Mouse (Mus musculus): ENCODE measurements around the gene Nln. TPM values are rescaled to one million over a fixed set of nuclear protein-coding genes. Genes with fewer than 3 reads are reported as not detected.

The Nln gene
- polyA plus RNA-seq (2012; ENCODE audit: insufficient read depth, insufficient read length, missing spikeins) = 18.7 and 26.0 TPM in 2 replicates

GRCm38 (mm10) chr13:104109288-104109815 is at the start of gene Nln, which contains the start of gene Sgtb:
Gene Nln, minus strand, starts transcription at chr13:104109614.
Gene Sgtb, plus strand, starts transcription at chr13:104109741.
- no peak for TF ChIP-seq CTCF (IDR thresholded peaks at IDR 0.05; ENCODE audit: low read depth, low read length)
- TF ChIP-seq POLR2A (IDR thresholded peaks at IDR 0.05; ENCODE audit: borderline replicate concordance, low read depth, low read length) = 0 out of 2 replicates have a peak, but pooled peaks have one; percentile 7
- Histone ChIP-seq H3K27ac (ENCODE audit: insufficient read depth, low read depth, low read length) (peak within 1 kb of the TSS; percentile 27), H3K4me1 (ENCODE audit: control insufficient read depth, insufficient read depth, low read length) (peaks cover 3% of the 10 kb centered on the region; the same call in 1 of the 2 replicates), H3K4me3 (ENCODE audit: insufficient read depth, low read length) (peak within 1 kb of the TSS; percentile 98)

DNA sequence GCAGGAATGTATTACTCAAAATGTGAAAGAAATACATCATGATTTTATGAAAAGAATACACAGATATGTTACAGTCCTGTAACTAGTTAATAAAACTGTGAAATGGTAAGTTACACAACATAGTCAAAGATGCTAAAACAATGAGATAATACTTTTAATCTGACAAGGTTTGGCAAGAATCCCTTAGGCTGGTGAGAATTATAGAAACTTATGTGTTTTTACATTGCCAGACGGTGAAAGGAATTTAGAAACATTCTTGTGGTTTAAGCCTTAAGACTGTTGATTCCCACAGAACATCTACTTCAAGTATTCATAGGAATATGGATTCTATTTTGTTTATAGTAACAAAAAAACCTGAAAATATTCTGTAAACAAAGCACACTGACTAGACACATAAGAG is 46.3 kb upstream of the Nln start:
- no peaks in the 10 kb centered on the region for H3K4me1 ChIP-seq (ENCODE audit: control insufficient read depth, insufficient read depth, low read length)
- H3K27ac ChIP-seq (ENCODE audit: insufficient read depth, low read depth, low read length) = no peak overlapping the region
- TF ChIP-seq CTCF (IDR thresholded peaks at IDR 0.05; ENCODE audit: low read depth, low read length) (no peak), POLR2A (IDR thresholded peaks at IDR 0.05; ENCODE audit: borderline replicate concordance, low read depth, low read length) (no peak)
- H3K4me3 ChIP-seq (ENCODE audit: insufficient read depth, low read length) = no peak overlapping the region

DNA sequence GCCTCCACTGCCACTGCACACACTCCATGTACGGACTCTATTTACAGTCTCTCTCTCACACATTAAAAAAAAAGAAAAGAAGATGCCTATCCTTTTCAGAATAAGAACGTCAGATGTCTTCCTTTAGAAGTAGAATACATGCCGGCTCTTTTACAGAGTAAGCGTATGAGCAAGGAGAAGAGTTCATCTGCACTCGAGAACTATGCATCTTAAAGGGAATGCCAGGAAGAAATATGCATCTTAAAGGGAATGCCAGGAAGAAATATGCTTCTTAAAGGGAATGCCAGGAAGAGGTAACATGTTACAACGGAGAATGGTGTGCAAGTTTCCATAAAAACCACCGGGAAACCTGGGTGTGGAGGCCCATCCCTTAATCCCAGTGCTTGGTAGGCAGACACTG is 45.7 kb upstream of the Nln start:
- Histone ChIP-seq H3K4me1 (ENCODE audit: control insufficient read depth, insufficient read depth, low read length) (no peaks in the 10 kb centered on the region), H3K4me3 (ENCODE audit: insufficient read depth, low read length) (no peak overlapping the region), H3K27ac (ENCODE audit: insufficient read depth, low read depth, low read length) (no peak overlapping the region)
- no peak for TF ChIP-seq POLR2A (IDR thresholded peaks at IDR 0.05; ENCODE audit: borderline replicate concordance, low read depth, low read length)
- TF ChIP-seq CTCF (IDR thresholded peaks at IDR 0.05; ENCODE audit: low read depth, low read length) = no peak

DNA sequence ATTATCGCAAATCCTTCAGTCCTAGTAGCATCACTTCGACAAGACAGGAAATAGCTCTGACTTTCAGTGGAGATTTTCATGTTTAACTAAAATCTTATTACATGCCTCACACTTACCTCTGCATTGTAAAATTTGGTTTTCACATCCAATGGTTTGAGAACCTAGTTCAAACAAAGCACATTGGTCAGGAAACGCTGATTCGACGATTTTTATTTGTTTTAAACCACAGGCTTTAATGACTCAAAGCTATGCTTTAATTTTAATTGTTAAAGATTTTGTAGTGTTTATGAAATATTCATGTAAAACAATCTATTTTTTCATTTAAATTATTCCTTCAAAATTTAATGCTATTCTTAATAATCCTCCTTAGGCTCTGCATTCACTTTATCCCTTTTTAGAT is 44.8 kb upstream of the Nln start:
- no peak overlapping the region for H3K4me3 ChIP-seq (ENCODE audit: insufficient read depth, low read length)
- TF ChIP-seq CTCF (IDR thresholded peaks at IDR 0.05; ENCODE audit: low read depth, low read length) (no peak), POLR2A (IDR thresholded peaks at IDR 0.05; ENCODE audit: borderline replicate concordance, low read depth, low read length) (no peak)
- no peak overlapping the region for H3K27ac ChIP-seq (ENCODE audit: insufficient read depth, low read depth, low read length)
- no peaks in the 10 kb centered on the region for H3K4me1 ChIP-seq (ENCODE audit: control insufficient read depth, insufficient read depth, low read length)

- Histone ChIP-seq H3K27ac (ENCODE audit: insufficient read depth, low read depth, low read length) (no peak overlapping the region), H3K4me3 (ENCODE audit: insufficient read depth, low read length) (no peak overlapping the region), H3K4me1 (ENCODE audit: control insufficient read depth, insufficient read depth, low read length) (no peaks in the 10 kb centered on the region)
- TF ChIP-seq CTCF (IDR thresholded peaks at IDR 0.05; ENCODE audit: low read depth, low read length) (no peak), POLR2A (IDR thresholded peaks at IDR 0.05; ENCODE audit: borderline replicate concordance, low read depth, low read length) (no peak)
Observed at GRCm38 (mm10) chr13:104145646-104146045, 36.2 kb upstream of the Nln start.

GRCm38 (mm10) chr13:104144871-104145270 is 35.5 kb upstream of the Nln start:
- peaks cover 3% of the 10 kb centered on the region; the same call in 1 of the 2 replicates for H3K4me1 ChIP-seq (ENCODE audit: control insufficient read depth, insufficient read depth, low read length)
- H3K27ac ChIP-seq (ENCODE audit: insufficient read depth, low read depth, low read length) = no peak overlapping the region
- no peak for TF ChIP-seq POLR2A (IDR thresholded peaks at IDR 0.05; ENCODE audit: borderline replicate concordance, low read depth, low read length)
- no peak for TF ChIP-seq CTCF (IDR thresholded peaks at IDR 0.05; ENCODE audit: low read depth, low read length)
- H3K4me3 ChIP-seq (ENCODE audit: insufficient read depth, low read length) = no peak overlapping the region

DNA sequence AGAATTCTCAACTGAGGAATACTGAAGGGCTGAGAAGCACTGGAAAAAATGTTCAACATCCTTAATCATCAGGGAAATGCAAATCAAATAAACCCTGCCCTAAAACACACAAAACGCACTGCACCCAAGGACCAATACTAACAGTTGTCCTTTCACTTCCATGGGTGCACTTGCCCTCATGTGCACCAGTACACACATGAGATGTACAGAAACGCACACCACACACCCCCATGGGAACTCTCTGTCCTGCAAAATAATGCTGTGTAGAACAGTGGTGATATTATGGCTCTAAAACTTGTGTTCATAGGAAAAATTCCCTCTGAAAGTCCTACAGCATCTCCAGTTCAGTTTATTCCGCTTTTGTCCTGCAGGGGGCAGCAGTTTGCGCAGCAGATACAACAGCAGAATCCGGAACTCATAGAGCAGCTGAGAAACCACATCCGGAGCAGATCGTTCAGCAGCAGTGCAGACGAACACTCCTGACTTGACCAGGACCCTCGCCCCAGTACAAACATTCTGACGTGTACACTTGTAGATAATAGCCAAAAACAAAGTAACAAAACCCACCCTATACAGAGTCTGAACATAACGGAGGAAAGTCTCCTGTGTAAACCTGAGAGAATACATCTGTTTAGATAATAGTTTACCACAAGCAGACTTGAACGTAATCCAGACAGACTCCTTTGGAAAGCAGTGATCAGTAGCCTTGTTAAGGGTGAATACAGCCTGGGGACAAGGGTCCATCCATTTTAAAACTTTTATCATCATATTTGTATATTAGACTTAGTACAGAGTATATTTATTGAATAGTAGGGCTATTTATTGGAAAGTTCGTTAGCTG is 30.2 kb upstream of the Nln start:
- H3K4me3 ChIP-seq (ENCODE audit: insufficient read depth, low read length) = no peak overlapping the region
- TF ChIP-seq POLR2A (IDR thresholded peaks at IDR 0.05; ENCODE audit: borderline replicate concordance, low read depth, low read length) (no peak), CTCF (IDR thresholded peaks at IDR 0.05; ENCODE audit: low read depth, low read length) (peak; percentile 82)
- H3K4me1 ChIP-seq (ENCODE audit: control insufficient read depth, insufficient read depth, low read length) = peaks cover 5% of the 10 kb centered on the region; the same call in 1 of the 2 replicates
- no peak overlapping the region for H3K27ac ChIP-seq (ENCODE audit: insufficient read depth, low read depth, low read length)

- no peak overlapping the region for H3K27ac ChIP-seq (ENCODE audit: insufficient read depth, low read depth, low read length)
- H3K4me3 ChIP-seq (ENCODE audit: insufficient read depth, low read length) = no peak overlapping the region
- peaks cover 9% of the 10 kb centered on the region for H3K4me1 ChIP-seq (ENCODE audit: control insufficient read depth, insufficient read depth, low read length)
- no peak for TF ChIP-seq CTCF (IDR thresholded peaks at IDR 0.05; ENCODE audit: low read depth, low read length)
- TF ChIP-seq POLR2A (IDR thresholded peaks at IDR 0.05; ENCODE audit: borderline replicate concordance, low read depth, low read length) = no peak
Observed at GRCm38 (mm10) chr13:104134510-104135085, 25.2 kb upstream of the Nln start.

GRCm38 (mm10) chr13:104132561-104132960 is 23.1 kb upstream of the Nln start:
- no peak overlapping the region for H3K27ac ChIP-seq (ENCODE audit: insufficient read depth, low read depth, low read length)
- peaks cover 9% of the 10 kb centered on the region for H3K4me1 ChIP-seq (ENCODE audit: control insufficient read depth, insufficient read depth, low read length)
- no peak for TF ChIP-seq CTCF (IDR thresholded peaks at IDR 0.05; ENCODE audit: low read depth, low read length)
- TF ChIP-seq POLR2A (IDR thresholded peaks at IDR 0.05; ENCODE audit: borderline replicate concordance, low read depth, low read length) = no peak
- no peak overlapping the region for H3K4me3 ChIP-seq (ENCODE audit: insufficient read depth, low read length)

All from bone marrow macrophage, adult 2 months (primary cell).